Mouse (Mus musculus) frontal cortex, postnatal 10 days (tissue): ENCODE measurements around the gene Matk.

Experiments
- DNase-seq, 2 experiments: peaks; one replicate each; pipeline ENCODE4 v3.0.0; 2022; ENCODE audit warnings: low spot score in 2 of 2, mixed read lengths in 1 of 2

Gene Matk

GRCm38 (mm10) chr10:81242021-81242420, 10.7 kb upstream of the Matk start:
- DNase-seq, result no peak

- DNase-seq, result no peak
Observed at GRCm38 (mm10) chr10:81244146-81244545, 8.6 kb upstream of the Matk start.

GRCm38 (mm10) chr10:81244595-81244994, 8.1 kb upstream of the Matk start:
- peak in 1 of 2 experiments; percentile 72 for DNase-seq

- DNase-seq, result no peak
Observed at GRCm38 (mm10) chr10:81245166-81245565, 7.6 kb upstream of the Matk start.

GRCm38 (mm10) chr10:81247804-81248203, 4.9 kb upstream of the Matk start:
- no peak for DNase-seq

GRCm38 (mm10) chr10:81249442-81249841, 3.3 kb upstream of the Matk start:
- DNase-seq, result no peak

GRCm38 (mm10) chr10:81254886-81255285, 2.2 kb downstream of the Matk start:
- DNase-seq, result no peak

GRCm38 (mm10) chr10:81257158-81258039, 4.7 kb downstream of the Matk start:
- peak in 1 of 2 experiments; percentile 50 for DNase-seq

GRCm38 (mm10) chr10:81259225-81259884, 6.6 kb downstream of the Matk start:
- DNase-seq, result no peak

- no peak for DNase-seq
Observed at GRCm38 (mm10) chr10:81261025-81261424, 8.3 kb downstream of the Matk start.

- no peak for DNase-seq
Observed at GRCm38 (mm10) chr10:81265540-81265939, 12.8 kb downstream of the Matk start.

GRCm38 (mm10) chr10:81266211-81267105, 13.7 kb downstream of the Matk start, which contains the start of the genes Mrpl54 and Apba3:
TSS of gene Mrpl54 (minus strand) at chr10:81266934.
TSS of gene Apba3 (plus strand) at chr10:81266960.
- DNase-seq, result peak; percentile 88 to 94

- peak in 1 of 2 experiments; percentile 80 for DNase-seq
Observed at GRCm38 (mm10) chr10:81268056-81268455, 15.3 kb downstream of the Matk start.

GRCm38 (mm10) chr10:81268643-81269412, 16.1 kb downstream of the Matk start:
- no peak for DNase-seq

GRCm38 (mm10) chr10:81272356-81272755, 19.6 kb downstream of the Matk start:
- DNase-seq, result no peak

GRCm38 (mm10) chr10:81273842-81274241, 21.1 kb downstream of the Matk start:
- DNase-seq, result no peak

GRCm38 (mm10) chr10:81277676-81278075, 24.9 kb downstream of the Matk start:
- no peak for DNase-seq

GRCm38 (mm10) chr10:81279496-81279895, 26.8 kb downstream of the Matk start:
- no peak for DNase-seq

- DNase-seq, result no peak
Observed at GRCm38 (mm10) chr10:81284189-81284588, 31.5 kb downstream of the Matk start.

GRCm38 (mm10) chr10:81284719-81285118, 32.0 kb downstream of the Matk start:
- DNase-seq, result no peak
